Mouse (Mus musculus): ENCODE results near the gene C1s2.

GRCm38 (mm10) chr6:124665011-124665410 is 29.1 kb upstream of the C1s2 start:
- TF ChIP-seq CTCF (IDR thresholded peaks at IDR 0.05; ENCODE audit: borderline replicate concordance, insufficient read depth, low read depth, low read length) (no peak), POLR2A (IDR thresholded peaks at IDR 0.05; ENCODE audit: borderline replicate concordance, insufficient read depth, low read length) (no peak)

All from cerebellum, adult 2 months (tissue).